Mouse (Mus musculus): ENCODE data around the gene Lancl2. TPM values are rescaled to one million over a fixed set of nuclear protein-coding genes. Genes with fewer than 3 reads are reported as not detected.

Lancl2 gene
- polyA plus RNA-seq (2015; fragmentation: Illumina TruSeq; extraction: RNeasy Lipid Tissue Mini Kit (QIAGEN cat#74804); ENCODE audit: insufficient read depth, low read depth, low replicate concordance), result 2.3 TPM

DNA sequence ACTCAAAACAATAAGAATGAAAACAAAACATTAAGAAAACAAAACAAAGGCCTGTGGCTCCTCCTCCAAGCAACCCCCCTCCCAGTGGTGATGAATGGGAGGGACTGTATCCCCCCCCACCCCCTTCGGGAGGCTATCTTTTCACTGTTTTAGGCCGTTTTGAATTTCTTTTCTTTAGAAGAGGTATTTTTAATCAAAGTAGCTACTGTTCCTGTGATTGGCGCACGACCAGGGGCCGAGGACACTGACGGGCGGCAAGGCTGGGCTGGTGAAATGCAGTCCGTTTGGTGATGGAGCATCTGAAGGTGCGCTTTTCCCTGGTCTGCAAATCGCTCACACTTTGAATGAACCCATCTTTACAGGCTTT is at the start of gene Lancl2:
Gene Lancl2 (plus strand): TSS at position 165 of the 367 bp plus-strand sequence.

DNA sequence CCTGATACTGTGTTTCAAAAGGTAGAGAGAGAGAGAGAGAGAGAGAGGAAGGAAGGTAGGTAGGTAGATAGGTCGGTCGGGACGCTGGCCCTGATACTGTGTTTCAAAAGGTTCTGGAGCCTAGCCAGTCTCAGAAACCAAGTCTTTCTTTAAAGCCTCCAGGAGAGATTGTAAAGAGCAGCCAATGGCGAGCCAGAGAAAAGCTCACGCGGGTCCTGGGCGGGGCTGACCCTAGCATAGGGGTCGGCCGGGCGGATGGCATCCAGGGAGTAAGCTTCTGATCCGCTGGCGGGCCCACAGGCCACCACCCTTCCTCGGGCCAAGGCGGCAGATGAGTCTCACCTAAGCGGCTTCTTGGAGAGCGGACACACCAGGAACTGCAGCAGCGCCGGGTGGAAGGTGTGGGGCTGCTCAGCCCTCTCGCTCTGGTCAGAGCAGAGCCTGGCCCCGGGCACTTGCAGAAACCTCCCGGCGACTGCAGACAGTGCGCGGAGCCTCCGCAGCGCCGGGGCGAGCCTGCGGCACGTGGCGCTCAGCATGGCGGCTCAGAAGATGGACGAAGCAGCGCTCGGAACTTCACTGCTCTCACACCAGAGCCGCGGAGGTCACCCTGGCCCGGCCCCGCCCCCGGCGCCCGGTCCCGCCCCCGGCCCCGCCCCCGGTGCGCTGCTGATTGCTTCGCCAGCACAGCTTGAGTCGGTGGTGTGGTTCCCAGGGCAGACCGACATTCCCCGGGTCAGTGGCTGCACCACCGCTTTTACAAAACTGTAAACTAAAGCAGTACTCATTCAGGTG is 10.7 kb upstream of the Lancl2 start, which contains the start of gene Pyurf:
Gene Pyurf (minus strand): TSS at position 612 of the 795 bp plus-strand sequence.

Other genes with a start within 250 kb of the Lancl2 start
- gene Ppm1k, start 167.1 kb upstream of the Lancl2 start, polyA plus RNA-seq (2015; fragmentation: Illumina TruSeq; extraction: RNeasy Lipid Tissue Mini Kit (QIAGEN cat#74804); ENCODE audit: insufficient read depth, low read depth, low replicate concordance), result 2.0 TPM
- 3.3 TPM for gene Herc6, start 121.5 kb upstream of the Lancl2 start, polyA plus RNA-seq (2015; fragmentation: Illumina TruSeq; extraction: RNeasy Lipid Tissue Mini Kit (QIAGEN cat#74804); ENCODE audit: insufficient read depth, low read depth, low replicate concordance)
- 2.9 TPM for gene Pyurf, start 10.5 kb upstream of the Lancl2 start, polyA plus RNA-seq (2015; fragmentation: Illumina TruSeq; extraction: RNeasy Lipid Tissue Mini Kit (QIAGEN cat#74804); ENCODE audit: insufficient read depth, low read depth, low replicate concordance)
- gene Vopp1, start 122.6 kb downstream of the Lancl2 start, polyA plus RNA-seq (2015; fragmentation: Illumina TruSeq; extraction: RNeasy Lipid Tissue Mini Kit (QIAGEN cat#74804); ENCODE audit: insufficient read depth, low read depth, low replicate concordance), result 3.4 TPM
- not detected for gene Vmn1r21, start 147.8 kb downstream of the Lancl2 start, polyA plus RNA-seq (2015; fragmentation: Illumina TruSeq; extraction: RNeasy Lipid Tissue Mini Kit (QIAGEN cat#74804); ENCODE audit: insufficient read depth, low read depth, low replicate concordance)
- not detected for gene Vmn1r22, start 205.5 kb downstream of the Lancl2 start, polyA plus RNA-seq (2015; fragmentation: Illumina TruSeq; extraction: RNeasy Lipid Tissue Mini Kit (QIAGEN cat#74804); ENCODE audit: insufficient read depth, low read depth, low replicate concordance)
- not detected for gene Vmn1r23, start 224.3 kb downstream of the Lancl2 start, polyA plus RNA-seq (2015; fragmentation: Illumina TruSeq; extraction: RNeasy Lipid Tissue Mini Kit (QIAGEN cat#74804); ENCODE audit: insufficient read depth, low read depth, low replicate concordance)